Mouse (Mus musculus): ENCODE results near the gene Txndc11.
A peak's percentile ranks its signal among the peaks of the same experiment; 100 is the strongest.

The Txndc11 gene

DNA sequence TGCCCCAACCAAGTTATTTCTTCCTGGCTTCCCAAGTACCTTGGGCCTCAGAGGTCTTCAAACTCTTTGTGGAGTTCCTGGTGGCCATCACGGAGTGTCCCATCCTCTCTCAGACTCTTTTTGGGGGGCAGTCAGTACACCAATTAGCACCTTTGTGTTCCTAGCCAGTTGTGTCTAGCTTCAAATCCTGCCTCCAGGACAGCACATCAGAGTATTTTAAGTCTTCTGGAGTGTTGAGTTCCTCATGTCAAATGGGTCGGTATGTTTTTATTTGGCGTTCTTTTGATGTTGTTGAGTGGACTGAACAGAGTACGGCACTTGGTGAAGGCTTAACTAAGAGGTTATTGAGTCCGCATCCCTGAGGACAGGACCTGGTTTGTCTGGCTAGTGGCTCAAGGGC is 69.0 kb downstream of the Txndc11 start:
- no peak for DNase-seq (ENCODE audit: low read depth, low spot score)

DNA sequence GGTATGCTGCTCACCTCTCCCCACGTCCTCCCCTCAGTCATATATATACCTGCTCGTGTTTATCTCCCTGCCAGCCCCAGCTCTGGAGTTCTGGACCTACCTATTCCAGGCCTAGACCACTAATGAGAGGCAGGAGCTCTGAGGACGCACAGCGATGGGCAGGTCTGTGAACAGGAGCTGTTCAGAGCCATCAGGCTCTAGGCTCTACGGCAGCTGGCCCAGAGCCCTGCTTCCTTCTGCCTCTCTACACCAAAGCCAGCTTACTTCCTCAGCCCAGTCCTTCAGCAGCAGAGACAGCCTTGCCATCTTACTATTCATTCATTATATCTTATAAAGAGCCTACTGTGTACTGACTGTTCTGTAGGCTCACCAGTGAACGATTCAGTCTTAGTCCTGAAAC is 69.7 kb downstream of the Txndc11 start:
- no peak for DNase-seq (ENCODE audit: low read depth, low spot score)

DNA sequence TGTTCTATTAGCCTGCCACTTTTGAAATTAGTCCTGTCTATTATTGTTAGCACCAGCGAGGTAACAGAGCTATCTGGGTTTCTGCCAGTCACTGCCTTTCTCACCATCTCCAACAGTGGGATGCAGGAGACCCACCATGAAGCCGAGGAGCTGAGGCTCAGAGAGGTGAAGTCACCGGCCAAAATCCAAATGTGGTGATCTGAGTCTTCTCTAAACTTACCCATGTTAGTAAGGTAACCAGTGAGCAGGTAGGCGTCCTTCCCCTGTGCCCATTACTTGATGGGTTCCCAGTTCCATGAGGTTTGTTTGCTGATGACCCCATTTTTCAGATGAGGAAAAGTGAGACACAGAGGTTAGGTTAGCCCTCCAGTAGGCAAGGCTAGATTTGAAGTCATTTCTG is 70.1 kb downstream of the Txndc11 start:
- no peak for DNase-seq (ENCODE audit: low read depth, low spot score)

DNA sequence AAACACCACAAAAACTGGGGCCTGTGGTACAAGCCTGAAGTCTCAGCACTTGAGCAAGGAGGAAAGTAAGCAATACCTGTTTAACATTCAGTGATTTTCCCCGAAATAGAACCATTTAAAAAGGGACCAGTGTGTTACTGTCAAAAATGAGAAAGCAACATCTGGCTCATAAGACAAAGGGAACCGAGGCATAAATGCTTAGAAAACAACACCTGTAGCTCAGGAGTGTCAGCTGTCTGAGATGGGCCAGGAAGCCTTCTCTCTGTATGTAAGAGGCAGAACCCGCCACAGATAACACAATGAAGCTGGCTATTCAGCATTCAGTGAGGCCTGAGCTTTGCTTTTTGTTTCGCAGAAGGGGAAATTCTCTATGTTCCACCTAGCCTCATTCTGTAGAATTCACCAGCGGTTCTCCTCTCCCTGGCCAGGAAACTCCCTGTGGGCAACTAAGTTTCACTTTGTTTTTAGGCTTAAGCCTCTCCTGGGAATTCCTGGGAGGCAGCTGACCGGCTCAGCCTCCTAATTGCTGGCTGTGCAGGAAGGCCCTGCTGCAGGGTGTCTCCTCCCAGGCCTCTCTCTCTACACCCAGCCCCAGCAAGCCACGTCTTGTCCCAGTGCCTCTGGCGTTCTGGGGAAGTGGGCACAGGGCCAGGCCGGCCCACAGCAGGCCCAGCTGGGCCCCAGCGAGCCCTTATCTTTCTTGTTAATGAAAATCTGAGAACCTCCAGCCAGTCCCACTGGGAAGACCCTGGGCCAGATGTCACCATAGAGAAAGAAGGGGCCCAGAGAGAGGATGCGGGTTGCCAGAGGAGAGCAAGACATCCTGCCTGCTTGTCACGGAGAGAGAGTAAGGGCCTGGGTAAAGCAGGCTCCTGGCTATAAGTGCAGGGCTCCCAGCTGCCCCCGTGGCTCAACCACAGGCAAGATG is 71.4 kb downstream of the Txndc11 start:
- peak; percentile 62 for DNase-seq (ENCODE audit: low read depth, low spot score)

DNA sequence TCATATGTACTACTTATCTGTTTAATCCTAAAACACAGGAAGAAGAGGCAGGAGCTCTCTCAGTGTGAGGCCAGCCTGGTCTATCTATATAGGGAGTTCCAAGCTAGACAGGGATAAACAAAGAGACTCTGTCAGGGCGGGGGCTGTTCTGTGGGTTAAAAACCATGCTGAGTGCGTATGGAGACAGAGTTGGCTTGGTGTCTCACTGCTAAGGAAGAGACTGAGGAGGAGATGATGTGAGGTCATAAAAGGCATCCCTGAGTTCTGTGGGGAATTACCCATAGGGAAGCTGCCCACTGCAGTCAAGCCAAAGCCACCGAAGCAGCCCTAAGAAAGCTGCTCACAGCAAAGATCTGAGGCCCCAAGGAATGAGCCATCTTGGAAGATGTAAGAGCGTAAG is 73.8 kb downstream of the Txndc11 start, which contains the start of gene Snn:
Gene Snn, plus strand, starts transcription at position 301 of the 400 bp plus-strand sequence.
- DNase-seq (ENCODE audit: low read depth, low spot score), result no peak

DNA sequence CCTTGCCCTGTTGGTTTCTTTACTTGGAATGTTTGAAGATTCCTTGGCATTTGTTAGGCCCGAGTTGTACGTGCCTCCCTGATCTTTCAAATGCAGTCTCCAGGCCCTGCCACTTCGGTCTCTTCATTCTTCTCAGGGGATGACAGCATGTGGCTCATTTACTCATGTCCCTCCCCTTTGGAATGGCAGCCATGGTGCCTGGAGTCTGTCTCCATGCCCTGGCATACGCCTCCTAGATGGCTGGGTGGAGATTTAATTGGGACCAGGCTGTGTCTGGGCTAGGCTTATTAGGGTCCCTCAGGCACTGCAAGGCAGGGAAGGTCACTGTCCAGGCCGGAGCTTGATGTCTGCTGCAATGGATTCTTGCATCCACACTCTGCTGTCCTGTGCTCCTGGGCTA is 78.5 kb downstream of the Txndc11 start:
- DNase-seq (ENCODE audit: low read depth, low spot score), result no peak

DNA sequence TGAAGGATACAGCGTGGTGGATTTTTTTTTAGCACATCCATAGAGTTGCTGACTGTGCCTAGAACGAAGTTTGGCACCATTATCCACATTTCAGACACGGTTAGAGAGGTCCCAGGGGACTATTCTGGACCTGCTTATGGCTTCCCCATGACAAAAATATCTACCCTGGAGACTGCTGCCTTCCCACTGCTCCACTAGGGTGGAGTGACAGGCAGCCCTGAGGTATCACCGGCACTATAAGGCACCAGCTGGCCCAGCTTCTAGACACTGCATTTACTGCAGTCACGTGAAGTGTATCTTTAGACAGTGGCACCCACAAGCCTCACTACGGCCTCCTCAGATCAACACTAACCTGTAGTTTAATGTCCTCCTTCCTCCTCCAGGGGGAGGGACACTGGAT is 79.6 kb downstream of the Txndc11 start:
- DNase-seq (ENCODE audit: low read depth, low spot score), result peak; percentile 62

DNA sequence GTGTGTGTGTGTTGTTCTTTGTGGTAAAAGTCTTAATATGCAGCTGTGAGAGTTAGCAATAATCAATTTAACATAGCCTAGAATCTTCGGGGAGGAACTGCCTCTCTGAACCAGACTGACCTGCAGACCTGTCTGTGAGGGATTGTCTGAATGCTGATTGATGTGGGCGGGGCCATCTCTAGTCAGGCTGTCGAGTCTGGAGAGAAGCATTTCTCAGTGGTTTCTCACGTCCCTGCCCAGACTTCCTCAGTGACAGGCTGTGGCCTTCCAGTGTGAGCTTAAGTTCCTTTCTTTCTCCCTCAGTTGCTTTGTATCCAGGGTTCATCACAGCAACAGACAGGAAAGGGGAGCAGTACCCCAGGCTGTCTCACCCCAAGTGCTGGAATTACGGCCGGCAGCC is 80.0 kb downstream of the Txndc11 start:
- DNase-seq (ENCODE audit: low read depth, low spot score), result no peak

DNA sequence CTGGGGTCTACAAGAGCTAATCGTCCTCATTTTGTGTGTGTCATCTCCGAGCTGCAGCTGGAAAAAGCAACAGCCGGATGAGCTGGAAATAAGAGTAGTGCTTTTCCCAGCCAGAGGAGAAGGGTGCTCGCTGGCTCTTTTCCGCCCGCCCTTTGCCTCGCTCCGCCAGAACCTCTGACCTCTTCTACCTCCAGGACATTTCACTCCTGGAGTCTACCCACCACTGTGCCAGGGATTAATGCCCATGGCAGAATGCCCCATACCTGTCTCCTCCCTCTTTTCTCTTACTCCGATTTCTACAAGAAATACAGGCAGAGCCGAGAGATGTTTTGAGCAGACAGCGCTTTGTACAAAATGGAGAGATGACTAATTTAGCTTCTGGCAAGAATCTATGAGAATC is 83.3 kb downstream of the Txndc11 start:
- no peak for DNase-seq (ENCODE audit: low read depth, low spot score)

DNA sequence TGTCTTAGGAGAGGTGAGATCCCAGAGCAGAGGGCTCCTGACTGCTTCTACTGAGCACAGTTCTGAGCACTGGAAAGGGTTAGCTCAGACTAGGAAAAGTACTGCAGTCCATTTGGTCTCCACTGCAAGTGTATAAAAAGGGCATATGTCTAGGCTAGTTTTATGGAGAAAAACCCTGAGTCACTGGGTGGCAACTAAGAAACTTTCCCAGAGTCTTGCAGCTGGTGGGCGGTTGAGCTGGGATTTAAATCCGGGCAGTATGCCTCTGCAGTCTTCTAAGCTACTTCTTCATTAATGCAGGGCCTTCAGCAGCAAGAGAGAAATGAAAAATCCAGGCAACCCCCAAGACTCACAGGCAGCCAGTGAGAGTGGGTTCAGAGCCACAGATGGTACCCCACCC is 84.2 kb downstream of the Txndc11 start:
- peak; percentile 74 for DNase-seq (ENCODE audit: low read depth, low spot score)

DNA sequence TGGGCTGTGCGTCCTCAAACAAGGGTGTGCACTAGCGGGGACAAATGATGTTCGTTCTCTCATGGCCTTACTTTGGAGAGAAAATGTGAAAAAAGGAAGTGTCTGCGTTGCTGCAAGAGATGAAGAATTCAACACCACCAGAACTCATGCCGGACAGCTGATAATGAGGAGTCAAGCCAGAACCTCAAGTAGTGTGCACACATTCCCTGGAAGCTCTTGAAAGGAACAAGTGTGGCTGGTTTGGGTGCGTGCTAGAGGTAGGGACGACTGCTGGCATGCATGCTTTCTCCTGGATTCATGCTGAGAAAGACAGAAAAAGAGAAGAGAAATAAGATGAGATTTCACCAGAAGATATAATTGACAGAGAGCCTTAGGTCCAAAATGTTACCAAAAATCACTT is 87.3 kb downstream of the Txndc11 start:
- no peak for DNase-seq (ENCODE audit: low read depth, low spot score)

DNA sequence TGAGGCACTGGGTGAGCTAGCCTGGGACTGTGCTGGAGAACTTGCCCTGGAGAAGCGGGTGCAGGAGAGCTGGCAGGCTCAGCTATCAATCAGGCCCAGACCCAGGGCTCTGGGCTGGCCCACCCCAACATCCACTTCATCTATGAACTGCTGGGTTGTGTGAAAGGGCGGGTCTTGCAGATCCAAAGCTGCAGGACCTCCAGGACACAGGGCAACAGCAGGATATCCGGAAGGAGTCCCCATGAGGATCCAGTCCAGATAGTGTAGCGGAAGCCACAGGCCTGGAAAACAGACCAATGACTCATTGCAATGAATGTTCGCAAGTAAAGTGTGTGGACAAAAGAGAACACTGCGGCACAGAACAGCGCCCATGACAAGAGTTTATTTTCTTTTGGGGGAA is 88.0 kb downstream of the Txndc11 start:
- no peak for DNase-seq (ENCODE audit: low read depth, low spot score)

DNA sequence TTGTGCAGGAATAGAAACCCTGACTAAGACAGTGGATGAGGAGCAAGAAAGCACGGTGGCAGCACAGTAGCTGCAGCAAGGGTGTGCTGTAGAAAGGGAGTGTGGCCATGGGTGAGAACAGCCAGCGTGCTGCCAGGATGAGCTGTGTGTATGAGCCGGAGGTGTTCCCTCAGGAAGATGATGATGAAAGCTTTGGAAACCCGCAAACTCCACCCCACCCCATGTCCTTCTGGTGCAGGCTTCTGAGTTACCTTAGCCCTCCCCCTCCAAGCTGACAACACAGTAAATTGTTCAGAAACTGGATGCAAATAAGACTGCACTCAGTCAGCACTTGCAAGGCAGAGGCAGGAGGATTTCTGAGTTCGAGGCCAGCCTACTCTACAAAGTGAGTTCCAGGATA is 91.2 kb downstream of the Txndc11 start:
- DNase-seq (ENCODE audit: low read depth, low spot score), result no peak

DNA sequence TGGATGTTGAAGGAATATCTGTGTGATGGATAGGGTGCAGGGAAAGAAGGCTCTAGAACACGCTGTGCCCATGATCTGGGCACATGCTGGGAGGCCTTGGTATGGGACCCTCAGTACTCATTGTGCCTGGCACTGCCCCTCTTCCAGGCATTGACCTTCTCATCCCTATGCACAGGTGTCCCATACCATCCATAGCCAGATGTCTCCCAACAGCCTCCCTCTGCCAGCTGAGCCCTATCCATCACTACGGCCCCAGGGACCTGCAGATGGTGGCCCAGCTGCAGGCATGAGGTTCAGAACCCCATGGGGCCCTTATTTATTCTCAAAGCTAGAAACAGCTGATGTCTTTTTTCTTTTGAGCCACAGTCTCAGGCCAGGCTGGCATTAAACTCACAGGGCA is 93.8 kb downstream of the Txndc11 start:
- no peak for DNase-seq (ENCODE audit: low read depth, low spot score)

DNA sequence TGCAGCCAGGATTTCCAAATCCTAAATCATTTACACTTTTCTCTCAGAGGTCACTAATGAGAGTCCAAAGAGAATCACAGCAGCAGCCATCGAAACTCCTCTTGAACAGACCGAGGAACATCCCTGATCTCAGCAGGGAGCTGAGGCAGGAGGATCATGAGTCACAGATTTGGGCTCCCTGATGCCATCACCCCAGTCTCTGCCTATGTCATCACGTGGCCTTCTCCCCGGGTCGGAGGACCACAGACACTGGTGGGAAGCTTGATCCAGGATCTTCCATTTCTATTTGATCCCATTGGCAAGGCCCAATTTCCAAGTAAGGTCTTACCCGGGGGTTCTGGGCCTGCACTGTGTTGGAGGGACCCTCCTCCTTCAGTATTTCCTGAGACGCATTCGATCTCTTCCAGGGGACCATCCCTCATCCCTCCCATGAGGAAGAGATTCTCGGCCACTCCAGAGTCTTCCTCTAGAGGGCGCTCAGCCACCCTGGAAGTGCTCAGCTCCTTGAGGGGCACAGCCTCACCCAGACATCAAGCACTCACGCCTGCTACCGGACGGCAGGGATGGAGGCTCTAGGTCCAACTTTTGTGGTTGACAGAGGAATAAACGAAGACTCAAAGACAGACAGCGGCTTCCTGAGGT is 98.5 kb downstream of the Txndc11 start:
- DNase-seq (ENCODE audit: low read depth, low spot score), result peak; percentile 90

DNA sequence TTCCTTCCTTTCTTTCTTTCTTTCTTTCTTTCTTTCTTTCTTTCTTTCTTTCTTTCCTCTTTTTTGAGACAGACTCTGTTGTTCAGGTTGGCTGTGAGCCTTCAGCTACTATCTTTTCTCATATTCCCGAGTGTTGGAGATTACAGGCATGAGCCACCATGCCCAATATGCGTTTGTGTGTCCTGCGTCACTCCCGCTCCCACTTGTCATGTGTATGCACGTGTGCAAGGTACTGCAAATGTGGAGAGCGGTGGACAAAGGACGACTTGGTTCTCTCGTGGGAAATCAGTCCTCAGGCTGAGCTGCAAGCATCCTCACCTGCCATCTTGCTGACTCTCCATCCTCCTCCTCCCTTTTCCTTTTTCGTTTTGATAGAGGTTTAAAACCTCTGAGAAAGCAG is 99.2 kb downstream of the Txndc11 start:
- DNase-seq (ENCODE audit: low read depth, low spot score), result no peak

DNA sequence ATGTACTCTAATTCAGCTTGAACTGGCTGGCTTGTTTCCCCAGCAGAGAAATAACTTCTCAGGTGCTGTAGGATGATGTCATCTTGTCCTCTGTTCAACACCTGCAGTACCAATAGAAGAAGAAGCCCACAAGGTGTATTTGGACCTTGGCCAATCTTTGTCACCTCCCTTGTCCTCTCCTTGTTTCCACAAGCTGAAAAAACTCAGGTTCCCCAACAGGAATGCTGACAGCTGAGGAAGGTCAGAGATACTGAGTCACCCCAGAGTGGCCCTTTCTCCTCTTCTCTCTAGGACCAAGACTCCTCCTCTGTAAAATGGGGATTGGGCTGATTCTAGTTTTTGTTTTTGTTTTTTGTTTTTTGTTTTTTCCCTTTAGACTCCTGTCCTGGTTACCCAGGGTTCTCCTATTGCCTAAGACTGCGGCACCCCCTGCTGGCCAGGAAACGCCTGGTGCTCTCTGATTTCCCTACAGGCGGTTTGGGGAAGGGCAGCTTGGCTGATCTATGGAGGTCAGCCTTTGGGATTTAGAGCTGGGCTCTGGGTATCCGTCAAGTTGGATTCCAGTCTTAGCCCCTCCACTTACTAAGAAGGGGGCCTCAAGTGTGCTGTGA is 100.2 kb downstream of the Txndc11 start:
- peak; percentile 88 for DNase-seq (ENCODE audit: low read depth, low spot score)

DNA sequence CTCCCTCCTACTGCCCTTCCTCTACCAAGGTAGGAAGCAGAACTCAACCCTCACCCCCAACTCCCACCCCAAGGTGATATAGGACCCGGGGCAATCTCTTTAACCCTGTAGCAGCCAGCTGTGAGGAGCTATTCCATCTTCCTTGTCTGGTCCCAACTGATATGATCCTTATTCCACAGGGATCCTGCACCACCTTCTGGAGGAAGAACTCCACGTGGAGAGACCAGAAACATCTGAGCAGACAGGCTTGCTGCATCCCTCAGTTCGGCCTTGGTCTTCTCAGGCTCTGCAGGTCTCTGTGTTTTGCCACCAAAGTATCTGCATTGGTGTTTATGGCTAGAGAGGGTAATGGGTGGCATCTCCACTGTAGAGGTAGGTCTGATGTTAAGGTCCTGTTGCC is 103.1 kb downstream of the Txndc11 start:
- DNase-seq (ENCODE audit: low read depth, low spot score), result no peak

DNA sequence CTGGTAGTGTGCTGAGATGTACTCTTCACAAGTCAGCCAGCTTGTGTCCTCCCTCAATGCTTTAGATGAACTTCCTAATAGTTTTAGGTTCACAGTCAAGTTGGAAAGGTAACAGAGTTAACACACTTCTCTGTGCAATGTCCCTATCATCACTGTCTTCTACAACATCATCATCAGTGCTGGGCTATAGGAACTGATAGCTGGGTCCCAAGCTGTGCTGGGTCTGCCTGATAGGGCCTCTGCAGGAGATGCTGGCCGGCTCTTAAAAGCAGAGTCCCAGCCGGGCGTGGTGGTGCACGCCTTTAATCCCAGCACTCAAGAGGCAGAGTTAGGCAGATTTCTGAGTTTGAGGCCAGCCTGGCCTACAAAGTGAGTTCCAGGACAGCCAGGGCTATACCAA is 103.6 kb downstream of the Txndc11 start:
- DNase-seq (ENCODE audit: low read depth, low spot score), result no peak

DNA sequence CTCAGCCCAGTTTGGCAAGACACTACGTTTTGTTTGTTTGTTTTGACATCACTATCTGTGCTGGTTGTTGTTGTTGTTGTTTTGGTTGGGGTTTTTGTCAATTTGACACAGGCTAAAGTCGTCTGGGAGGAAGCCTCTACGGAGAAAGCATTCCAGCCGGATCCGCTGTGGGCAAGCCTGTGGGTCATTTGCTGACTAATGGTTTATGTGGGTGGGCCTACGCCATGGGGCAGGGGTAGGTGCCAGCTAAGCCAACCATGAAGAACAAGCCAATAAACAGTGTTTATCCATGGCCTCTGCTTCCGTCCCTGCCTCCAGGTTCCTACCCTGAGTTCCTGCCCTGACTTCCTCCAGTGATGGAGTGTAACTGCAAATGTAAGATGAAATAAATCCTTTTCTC is 106.2 kb downstream of the Txndc11 start:
- DNase-seq (ENCODE audit: low read depth, low spot score), result no peak

All from brain, adult 2 months (tissue).